Mouse (Mus musculus) MEL (cell line): ENCODE data around the gene Ros1.

Experiments
- CTCF ChIP-seq, 3 experiments: IDR thresholded peaks in 2 of 3; conservative IDR thresholded peaks in 1 of 3; 2 replicates each; pipeline ENCODE4 v1.5.1; 2011 to 2012; ENCODE audit warnings: low read length in 3 of 3, low read depth in 2 of 3, mild to moderate bottlenecking in 2 of 3, improper control_type of control experiment in 1 of 3, inconsistent platforms in 1 of 3, mixed read lengths in 1 of 3, moderate library complexity in 1 of 3; ENCODE audit not compliant: control insufficient read depth in 1 of 3, insufficient read depth in 1 of 3, poor library complexity in 1 of 3, severe bottlenecking in 1 of 3
- EP300 ChIP-seq, 2 experiments: IDR thresholded peaks; 2 replicates each; pipeline ENCODE4 v1.6.1; 2011; ENCODE audit warnings: improper control_type of control experiment in 2 of 2, low read length in 2 of 2, low read depth in 1 of 2, mild to moderate bottlenecking in 1 of 2
- MEF2A ChIP-seq: IDR thresholded peaks from 2 replicates; pipeline ENCODE4 v1.6.1; 2014; ENCODE audit warnings: low read depth, mild to moderate bottlenecking, inconsistent platforms, low read length, improper control_type of control experiment; ENCODE audit not compliant: poor library complexity, insufficient replicate concordance, severe bottlenecking; ENCODE audit errors: extremely low read depth
- TAL1 ChIP-seq: IDR thresholded peaks from 2 replicates; pipeline ENCODE4 v1.6.1; 2012; ENCODE audit warnings: mild to moderate bottlenecking, inconsistent platforms, low read length, moderate library complexity, mixed read lengths
- UBTF ChIP-seq: IDR thresholded peaks from 2 replicates; pipeline ENCODE4 v1.6.1; 2012; ENCODE audit warnings: low read depth, mild to moderate bottlenecking, inconsistent platforms, low read length, improper control_type of control experiment, moderate library complexity, borderline replicate concordance; ENCODE audit not compliant: insufficient read depth

DNA sequence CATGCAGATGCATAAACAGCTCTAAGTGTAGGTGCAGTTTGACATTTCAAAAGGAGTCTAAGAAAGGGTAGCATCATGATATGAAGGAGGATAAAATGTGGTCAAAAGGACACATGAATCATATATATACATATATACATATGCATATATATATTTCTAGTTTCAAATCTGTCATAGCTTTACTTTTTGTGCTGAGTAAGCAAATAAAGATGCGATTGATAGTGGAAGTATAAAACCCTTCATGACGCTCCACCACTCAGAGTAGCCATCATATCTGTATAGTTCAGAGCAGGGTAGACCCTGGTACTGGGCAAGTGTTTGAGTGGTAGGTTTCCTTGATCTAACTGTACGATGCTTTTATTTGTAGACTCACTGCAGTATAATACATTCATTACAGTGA lies 35.3 kb downstream of the Ros1 start:
- TF ChIP-seq CTCF (IDR thresholded peaks at IDR 0.05 in 2 of 3, conservative IDR thresholded peaks at IDR 0.05 in 1 of 3; ENCODE audit: control insufficient read depth in 1 of 3, insufficient read depth in 1 of 3, low read depth in 2 of 3, low read length in 3 of 3, poor library complexity in 1 of 3, severe bottlenecking in 1 of 3) (no peak), UBTF (no peak), TAL1 (no peak), EP300 (IDR thresholded peaks at IDR 0.05; ENCODE audit: low read depth in 1 of 2, low read length in 2 of 2) (no peak), MEF2A (no peak)
